Comparison of ENCODE assay signal across 8 mouse cellular contexts in the genomic region with DNA sequence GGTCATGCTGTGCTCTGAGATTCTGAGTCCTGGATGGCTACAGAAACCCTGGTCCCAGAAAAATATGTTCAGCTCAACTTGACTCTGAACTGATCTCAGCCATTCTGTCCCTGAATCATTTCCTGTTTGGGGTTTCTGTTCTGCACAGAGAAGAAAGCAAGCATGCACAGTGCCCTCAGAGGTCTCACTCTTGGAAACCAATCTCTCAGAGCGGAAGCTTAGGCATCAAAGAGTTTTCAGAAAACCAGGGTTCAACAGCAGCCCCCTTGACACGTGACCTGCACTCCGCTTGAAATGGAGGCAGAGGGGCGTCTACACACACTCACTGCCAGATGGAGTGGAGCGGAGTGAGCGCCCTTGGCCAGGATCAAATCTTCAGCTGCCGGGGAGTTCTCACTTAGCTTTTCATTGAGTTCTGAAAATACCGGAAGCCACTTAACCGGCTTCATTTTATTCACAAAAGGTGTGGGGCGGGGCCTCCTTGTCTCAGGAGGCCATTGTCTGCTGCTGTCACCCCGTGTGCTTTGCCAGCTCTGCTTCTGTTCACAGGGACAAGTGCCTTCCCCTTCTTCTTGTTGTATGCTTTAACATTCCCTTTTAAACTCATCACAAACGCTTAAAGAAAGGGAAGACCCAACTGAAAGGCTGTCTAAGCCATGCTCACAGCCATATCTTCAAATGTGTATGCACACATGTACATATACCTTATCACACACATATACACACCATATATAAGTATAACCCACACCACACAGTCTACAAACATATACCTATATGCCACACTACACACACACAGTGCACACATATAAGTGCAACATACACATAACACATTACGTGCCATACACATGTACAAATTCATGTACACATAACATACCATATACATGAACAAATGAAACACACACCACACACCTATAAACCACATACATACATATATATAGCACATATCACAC. TPM values are rescaled to one million over a fixed set of nuclear protein-coding genes. Genes with fewer than 3 reads are reported as not detected.
DNase-seq lines count a peak whose midpoint lies in the region; ATAC-seq lines count a peak whose summit lies in the region.

No protein-coding gene starts in this region.

- H3K4me2 ChIP-seq in neural tube, embryonic 13.5 days, result peak overlapping the region; percentile 15; the same call in 1 of the 2 replicates
- peak overlapping the region; percentile 28; the same call in 1 of the 2 replicates for H3K4me2 ChIP-seq in forebrain, embryonic 16.5 days (ENCODE audit: low read length)
- H3K4me2 ChIP-seq in kidney, embryonic 16.5 days (replicated peaks; ENCODE audit: low read depth, low read length), result peak overlapping the region; percentile 20; the same call in 1 of the 2 replicates

- 0 out of 2 replicates have a peak overlapping the region, but pooled peaks have one; percentile 18 for H3K27ac ChIP-seq in neural tube, embryonic 13.5 days (replicated peaks)
- peak overlapping the region; percentile 39 for H3K27ac ChIP-seq in forebrain, embryonic 16.5 days (ENCODE audit: low read length)
- peak overlapping the region; percentile 76 for H3K27ac ChIP-seq in kidney, embryonic 16.5 days (ENCODE audit: low read length)

- DNase-seq in neural tube, embryonic 10.5 days (ENCODE audit: extremely low spot score, low spot score), result no peak
- peak; percentile 85 for DNase-seq in thymus, postnatal 14 days
- DNase-seq in left cerebral cortex, adult 8-10 months (ENCODE audit: low spot score in 2 of 2), result no peak
- no peak for DNase-seq in layer of hippocampus, adult 9-11 months

- H3K4me3 ChIP-seq in neural tube, embryonic 13.5 days, result no peak overlapping the region
- H3K4me3 ChIP-seq in forebrain, embryonic 16.5 days (replicated peaks; ENCODE audit: low read length), result no peak overlapping the region
- no peak overlapping the region for H3K4me3 ChIP-seq in kidney, embryonic 16.5 days (ENCODE audit: low read length)

- H3K4me1 ChIP-seq in neural tube, embryonic 13.5 days (replicated peaks), result peaks cover 40% of the 10 kb centered on the region
- H3K4me1 ChIP-seq in forebrain, embryonic 16.5 days (replicated peaks; ENCODE audit: control insufficient read depth, insufficient read depth, low read length), result peaks cover 11% of the 10 kb centered on the region
- H3K4me1 ChIP-seq in kidney, embryonic 16.5 days (ENCODE audit: insufficient read depth, low read length), result peaks cover 35% of the 10 kb centered on the region

- H3K9me3 ChIP-seq in neural tube, embryonic 13.5 days, result no peaks in the 10 kb centered on the region
- no peaks in the 10 kb centered on the region for H3K9me3 ChIP-seq in forebrain, embryonic 16.5 days (ENCODE audit: control insufficient read depth, low read length)
- H3K9me3 ChIP-seq in kidney, embryonic 16.5 days (ENCODE audit: low read length), result no peaks in the 10 kb centered on the region

- no peaks in the 10 kb centered on the region for H3K27me3 ChIP-seq in neural tube, embryonic 13.5 days
- H3K27me3 ChIP-seq in forebrain, embryonic 16.5 days (replicated peaks; ENCODE audit: control insufficient read depth, insufficient read depth, low read length), result no peaks in the 10 kb centered on the region
- no peaks in the 10 kb centered on the region for H3K27me3 ChIP-seq in kidney, embryonic 16.5 days (ENCODE audit: insufficient read depth, low read length)

- ATAC-seq in neural tube, embryonic 13.5 days (ENCODE audit: low read depth), result no peak
- peak; percentile 52 for ATAC-seq in forebrain, embryonic 16.5 days
- peak; percentile 37; the same call in 1 of the 2 replicates for ATAC-seq in kidney, embryonic 16.5 days (ENCODE audit: low FRiP score, low TSS enrichment)
- peak; percentile 56 for ATAC-seq in megakaryocyte progenitor cell, adult 5-6 weeks (replicated peaks; ENCODE audit: poor library complexity)

- H3K36me3 ChIP-seq in neural tube, embryonic 13.5 days, result no peaks in the 10 kb centered on the region
- no peaks in the 10 kb centered on the region for H3K36me3 ChIP-seq in forebrain, embryonic 16.5 days (ENCODE audit: control insufficient read depth, insufficient read depth)
- H3K36me3 ChIP-seq in kidney, embryonic 16.5 days (ENCODE audit: insufficient read depth, low read length), result no peaks in the 10 kb centered on the region

- no peak overlapping the region for H3K9ac ChIP-seq in neural tube, embryonic 13.5 days
- H3K9ac ChIP-seq in forebrain, embryonic 16.5 days (replicated peaks; ENCODE audit: low read depth, low read length), result peak overlapping the region; percentile 41
- H3K9ac ChIP-seq in kidney, embryonic 16.5 days (replicated peaks; ENCODE audit: low read length), result no peak overlapping the region

- 32% methylated on average over 13 of the region's 13 CpGs for WGBS in neural tube, embryonic 13.5 days
- WGBS in forebrain, embryonic 16.5 days, result 11% methylated on average over 13 of the region's 13 CpGs
- WGBS in kidney, embryonic 16.5 days, result 33% methylated on average over 13 of the region's 13 CpGs

RNA-seq across cellular contexts. Expression of a gene that starts 36.2 kb away (rescaled TPM):
- polyA plus RNA-seq in neural tube, embryonic 13.5 days (2015; fragmentation: Nextera tagmentation; extraction: Ambion mirVana), result 102 and 110 TPM in 2 replicates
- polyA plus RNA-seq in forebrain, embryonic 16.5 days (2015; fragmentation: Nextera tagmentation; extraction: Ambion mirVana), result 119 TPM in 2 replicates
- polyA plus RNA-seq in kidney, embryonic 16.5 days (2015; fragmentation: Nextera tagmentation; extraction: Ambion mirVana), result 50.5 and 54.7 TPM in 2 replicates
- 425 and 491 TPM in 2 replicates for total RNA-seq in megakaryocyte progenitor cell, adult 5-6 weeks (2015)
- total RNA-seq in megakaryocyte progenitor cell, adult 5-6 weeks (2017), result 279 and 318 TPM in 2 replicates
- total RNA-seq in left cerebral cortex, adult 8-10 months (2022), result 100 to 1,000 TPM; 171 to 186 (median 181) TPM

Comparison
In these comparisons a context has a peak if more than half of its experiments do, and no peak if none do; other contexts are left out.
1. H3K27ac ChIP-seq: peak in every context shown above with its lines; median percentile 76 in kidney, embryonic 16.5 days; 39 in forebrain, embryonic 16.5 days; 18 in neural tube, embryonic 13.5 days.